Mouse (Mus musculus): Measurements from ENCODE around the gene Erc2. TPM values are rescaled to one million over a fixed set of nuclear protein-coding genes. Genes with fewer than 3 reads are reported as not detected.

Erc2 gene
- polyA plus RNA-seq, 1 experiment from 2014 or later, result 1.9 TPM

- Histone ChIP-seq H3K27ac (ENCODE audit: low read depth) (no peak overlapping the region), H3K36me3 (replicated peaks; ENCODE audit: insufficient read depth, low read length) (no peaks in the 10 kb centered on the region), H3K27me3 (ENCODE audit: insufficient read depth, low read length) (no peaks in the 10 kb centered on the region), H3K4me2 (ENCODE audit: low read depth, low read length) (no peak overlapping the region), H3K9me3 (ENCODE audit: low read length) (no peaks in the 10 kb centered on the region), H3K4me1 (ENCODE audit: insufficient read depth) (no peaks in the 10 kb centered on the region), H3K4me3 (ENCODE audit: low read depth, low read length) (no peak overlapping the region), H3K9ac (replicated peaks) (no peak overlapping the region)
- DNase-seq, result no peak
- 55% methylated on average over 2 of the region's 2 CpGs for WGBS (ENCODE audit: insufficient replicate concordance)
- no peak for ATAC-seq
- TF ChIP-seq EP300 (IDR thresholded peaks at IDR 0.05; ENCODE audit: low read depth) (no peak), CTCF (IDR thresholded peaks at IDR 0.05; ENCODE audit: low read depth) (no peak)
These were observed 804.4 kb downstream of the Erc2 start for GRCm38 (mm10) chr14:28426610-28427009.

- Histone ChIP-seq H3K4me3 (ENCODE audit: low read depth, low read length) (no peak overlapping the region), H3K36me3 (replicated peaks; ENCODE audit: insufficient read depth, low read length) (no peaks in the 10 kb centered on the region), H3K4me1 (ENCODE audit: insufficient read depth) (no peaks in the 10 kb centered on the region), H3K9ac (replicated peaks) (no peak overlapping the region), H3K9me3 (ENCODE audit: low read length) (no peaks in the 10 kb centered on the region), H3K4me2 (ENCODE audit: low read depth, low read length) (no peak overlapping the region), H3K27me3 (ENCODE audit: insufficient read depth, low read length) (no peaks in the 10 kb centered on the region), H3K27ac (ENCODE audit: low read depth) (no peak overlapping the region)
- 70% methylated on average over 7 of the region's 7 CpGs for WGBS (ENCODE audit: insufficient replicate concordance)
- DNase-seq, result no peak
- no peak for TF ChIP-seq EP300 (IDR thresholded peaks at IDR 0.05; ENCODE audit: low read depth)
- no peak for TF ChIP-seq CTCF (IDR thresholded peaks at IDR 0.05; ENCODE audit: low read depth)
- no peak for ATAC-seq
These were observed 809.6 kb downstream of the Erc2 start for GRCm38 (mm10) chr14:28431703-28432309.

GRCm38 (mm10) chr14:28434996-28435395 lies 812.8 kb downstream of the Erc2 start:
- WGBS (ENCODE audit: insufficient replicate concordance), result 72% methylated on average over 7 of the region's 7 CpGs
- no peak for DNase-seq
- TF ChIP-seq EP300 (IDR thresholded peaks at IDR 0.05; ENCODE audit: low read depth) (no peak), CTCF (IDR thresholded peaks at IDR 0.05; ENCODE audit: low read depth) (no peak)
- H3K27ac ChIP-seq (ENCODE audit: low read depth), result no peak overlapping the region
- H3K27me3 ChIP-seq (ENCODE audit: insufficient read depth, low read length), result no peaks in the 10 kb centered on the region
- ATAC-seq, result no peak
- H3K4me3 ChIP-seq (ENCODE audit: low read depth, low read length), result no peak overlapping the region
- no peaks in the 10 kb centered on the region for H3K36me3 ChIP-seq (replicated peaks; ENCODE audit: insufficient read depth, low read length)
- no peaks in the 10 kb centered on the region for H3K9me3 ChIP-seq (ENCODE audit: low read length)
- no peaks in the 10 kb centered on the region for H3K4me1 ChIP-seq (ENCODE audit: insufficient read depth)
- H3K9ac ChIP-seq (replicated peaks), result no peak overlapping the region
- H3K4me2 ChIP-seq (ENCODE audit: low read depth, low read length), result no peak overlapping the region

- Histone ChIP-seq H3K36me3 (replicated peaks; ENCODE audit: insufficient read depth, low read length) (no peaks in the 10 kb centered on the region), H3K9ac (replicated peaks) (no peak overlapping the region), H3K4me2 (ENCODE audit: low read depth, low read length) (no peak overlapping the region), H3K4me1 (ENCODE audit: insufficient read depth) (no peaks in the 10 kb centered on the region), H3K4me3 (ENCODE audit: low read depth, low read length) (no peak overlapping the region), H3K9me3 (ENCODE audit: low read length) (no peaks in the 10 kb centered on the region), H3K27ac (ENCODE audit: low read depth) (no peak overlapping the region), H3K27me3 (ENCODE audit: insufficient read depth, low read length) (no peaks in the 10 kb centered on the region)
- no peak for DNase-seq
- ATAC-seq, result no peak
- no peak for TF ChIP-seq EP300 (IDR thresholded peaks at IDR 0.05; ENCODE audit: low read depth)
- no peak for TF ChIP-seq CTCF (IDR thresholded peaks at IDR 0.05; ENCODE audit: low read depth)
- 80% methylated on average over 6 of the region's 6 CpGs for WGBS (ENCODE audit: insufficient replicate concordance)
These were observed 816.9 kb downstream of the Erc2 start for GRCm38 (mm10) chr14:28439171-28439570.

- H3K36me3 ChIP-seq (replicated peaks; ENCODE audit: insufficient read depth, low read length), result no peaks in the 10 kb centered on the region
- no peak overlapping the region for H3K9ac ChIP-seq (replicated peaks)
- no peak for ATAC-seq
- no peak overlapping the region for H3K4me3 ChIP-seq (ENCODE audit: low read depth, low read length)
- H3K4me2 ChIP-seq (ENCODE audit: low read depth, low read length), result no peak overlapping the region
- H3K9me3 ChIP-seq (ENCODE audit: low read length), result no peaks in the 10 kb centered on the region
- 57% methylated on average over 14 of the region's 14 CpGs for WGBS (ENCODE audit: insufficient replicate concordance)
- no peaks in the 10 kb centered on the region for H3K4me1 ChIP-seq (ENCODE audit: insufficient read depth)
- H3K27ac ChIP-seq (ENCODE audit: low read depth), result no peak overlapping the region
- no peak for DNase-seq
- no peak for TF ChIP-seq EP300 (IDR thresholded peaks at IDR 0.05; ENCODE audit: low read depth)
- no peak for TF ChIP-seq CTCF (IDR thresholded peaks at IDR 0.05; ENCODE audit: low read depth)
- H3K27me3 ChIP-seq (ENCODE audit: insufficient read depth, low read length), result no peaks in the 10 kb centered on the region
These were observed 819.2 kb downstream of the Erc2 start for GRCm38 (mm10) chr14:28441240-28441967.

GRCm38 (mm10) chr14:28443254-28443944 lies 821.2 kb downstream of the Erc2 start:
- ATAC-seq (no peak), DNase-seq (no peak)
- no peak overlapping the region for H3K4me2 ChIP-seq (ENCODE audit: low read depth, low read length)
- no peak overlapping the region for H3K4me3 ChIP-seq (ENCODE audit: low read depth, low read length)
- H3K4me1 ChIP-seq (ENCODE audit: insufficient read depth), result no peaks in the 10 kb centered on the region
- no peak overlapping the region for H3K9ac ChIP-seq (replicated peaks)
- H3K9me3 ChIP-seq (ENCODE audit: low read length), result no peaks in the 10 kb centered on the region
- H3K27ac ChIP-seq (ENCODE audit: low read depth), result no peak overlapping the region
- H3K27me3 ChIP-seq (ENCODE audit: insufficient read depth, low read length), result no peaks in the 10 kb centered on the region
- H3K36me3 ChIP-seq (replicated peaks; ENCODE audit: insufficient read depth, low read length), result no peaks in the 10 kb centered on the region
- TF ChIP-seq CTCF (IDR thresholded peaks at IDR 0.05; ENCODE audit: low read depth), result no peak
- TF ChIP-seq EP300 (IDR thresholded peaks at IDR 0.05; ENCODE audit: low read depth), result no peak
- 75% methylated on average over 7 of the region's 7 CpGs for WGBS (ENCODE audit: insufficient replicate concordance)

Data from liver, postnatal 0 days (tissue).